Mouse (Mus musculus) layer of hippocampus, adult 8-10 months (tissue): ENCODE measurements around the gene Fam107b. TPM values are rescaled to one million over a fixed set of nuclear protein-coding genes. Genes with fewer than 3 reads are reported as not detected.
"Not testable (repeated sequence)": the region's sequence is repeated elsewhere in the genome, so short reads cannot be mapped to it uniquely, and the experiment has no call there.

Experiments used
- DNase-seq, 2 experiments: peaks; one replicate each; pipeline ENCODE4 v3.0.0; 2022; ENCODE audit warnings: low spot score in 2 of 2
- total RNA-seq, 4 experiments: library from RNA; stranded (reverse); gene quantifications; 2 replicates each; pipeline ENCODE4 v1.2.4; 2022

Fam107b gene
- total RNA-seq, 4 experiments from 2014 or later: 11.5 to 17.4 (median 13.9) TPM

GRCm38 (mm10) chr2:3658900-3659299, 88.6 kb downstream of the Fam107b start:
- DNase-seq: no peak

- DNase-seq: no peak
These were observed 89.1 kb downstream of the Fam107b start for GRCm38 (mm10) chr2:3659300-3659910.

- no peak for DNase-seq
These were observed 93.8 kb downstream of the Fam107b start for GRCm38 (mm10) chr2:3664086-3664485.

- peak; percentile 54 to 68 for DNase-seq
These were observed 98.4 kb downstream of the Fam107b start for GRCm38 (mm10) chr2:3668682-3669081.

GRCm38 (mm10) chr2:3669646-3670045, 99.4 kb downstream of the Fam107b start:
- no peak for DNase-seq

GRCm38 (mm10) chr2:3672654-3673367, 102.5 kb downstream of the Fam107b start:
- no peak for DNase-seq

- DNase-seq: no peak
These were observed 105.2 kb downstream of the Fam107b start for GRCm38 (mm10) chr2:3675481-3675880.

GRCm38 (mm10) chr2:3682699-3683098, 112.4 kb downstream of the Fam107b start:
- no peak for DNase-seq

GRCm38 (mm10) chr2:3683343-3683742, 113.1 kb downstream of the Fam107b start:
- no peak for DNase-seq

GRCm38 (mm10) chr2:3683751-3684229, 113.5 kb downstream of the Fam107b start:
- DNase-seq: no peak

- DNase-seq: no peak
These were observed 119.9 kb downstream of the Fam107b start for GRCm38 (mm10) chr2:3690221-3690620.

GRCm38 (mm10) chr2:3692833-3693232, 122.5 kb downstream of the Fam107b start:
- no peak for DNase-seq

GRCm38 (mm10) chr2:3695900-3696299, 125.6 kb downstream of the Fam107b start:
- DNase-seq: no peak

- DNase-seq: no peak
These were observed 130.1 kb downstream of the Fam107b start for GRCm38 (mm10) chr2:3700368-3700767.

- no peak for DNase-seq
These were observed 132.4 kb downstream of the Fam107b start for GRCm38 (mm10) chr2:3702640-3703190.

GRCm38 (mm10) chr2:3703806-3704205, 133.5 kb downstream of the Fam107b start:
- no peak for DNase-seq

GRCm38 (mm10) chr2:3704311-3705162, 134.2 kb downstream of the Fam107b start:
- no peak for DNase-seq

- not testable (repeated sequence) for DNase-seq
These were observed 135.0 kb downstream of the Fam107b start for GRCm38 (mm10) chr2:3705283-3705682.

GRCm38 (mm10) chr2:3707236-3707635, 136.9 kb downstream of the Fam107b start:
- no peak for DNase-seq

GRCm38 (mm10) chr2:3708621-3709020, 138.3 kb downstream of the Fam107b start:
- no peak for DNase-seq

- no peak for DNase-seq
These were observed 139.6 kb downstream of the Fam107b start for GRCm38 (mm10) chr2:3709882-3710281.

GRCm38 (mm10) chr2:3710521-3710920, 140.2 kb downstream of the Fam107b start:
- no peak for DNase-seq
